Mouse (Mus musculus) heart, adult 2 months (tissue): Measurements from ENCODE around the gene Mctp2.

Experiments used
- EP300 ChIP-seq: fragments of 200-500 bp; IDR thresholded peaks from 2 replicates; pipeline ENCODE4 v1.6.1; 2011; ENCODE audit warnings: low read depth, low read length, control low read depth; ENCODE audit not compliant: insufficient read depth
- POLR2A ChIP-seq: fragments of 200-500 bp; IDR thresholded peaks from 2 replicates; pipeline ENCODE4 v1.6.1; 2011; ENCODE audit warnings: mild to moderate bottlenecking, low read depth, low read length, control low read depth; ENCODE audit not compliant: insufficient read depth

- TF ChIP-seq POLR2A (no peak), EP300 (no peak)
Measured at GRCm38 (mm10) chr7:72234433-72234998, 71.9 kb downstream of the Mctp2 start.
